In genomic region chr13:46727837-46728268, GRCm38 (mm10) we compare ENCODE assay signal across 7 mouse cellular contexts. TPM values are rescaled to one million over a fixed set of nuclear protein-coding genes. Genes with fewer than 3 reads are reported as not detected.
DNase-seq lines count a peak whose midpoint lies in the region; ATAC-seq lines count a peak whose summit lies in the region.

Nup153 (minus strand) TSS chr13:46727940.

- peak within 1 kb of the TSS; percentile 89 for H3K27ac ChIP-seq in embryonic facial prominence, embryonic 11.5 days (replicated peaks; ENCODE audit: low read depth, low read length)
- peak within 1 kb of the TSS; percentile 97 for H3K27ac ChIP-seq in limb, embryonic 10.5 days
- H3K27ac ChIP-seq in midbrain, embryonic 13.5 days = peak within 1 kb of the TSS; percentile 96

- H3K36me3 ChIP-seq in embryonic facial prominence, embryonic 11.5 days (replicated peaks; ENCODE audit: control insufficient read depth, insufficient read depth, low read depth, low read length) = no peaks in the 10 kb centered on the region
- H3K36me3 ChIP-seq in limb, embryonic 10.5 days = no peaks in the 10 kb centered on the region
- H3K36me3 ChIP-seq in midbrain, embryonic 13.5 days = no peaks in the 10 kb centered on the region

- H3K9me3 ChIP-seq in embryonic facial prominence, embryonic 11.5 days (replicated peaks; ENCODE audit: control insufficient read depth, low read length) = no peaks in the 10 kb centered on the region
- H3K9me3 ChIP-seq in limb, embryonic 10.5 days (replicated peaks) = no peaks in the 10 kb centered on the region
- H3K9me3 ChIP-seq in midbrain, embryonic 13.5 days = no peaks in the 10 kb centered on the region

- peak within 1 kb of the TSS; percentile 100 for H3K4me3 ChIP-seq in embryonic facial prominence, embryonic 11.5 days (ENCODE audit: low read depth, low read length)
- H3K4me3 ChIP-seq in limb, embryonic 10.5 days = peak within 1 kb of the TSS; percentile 94
- peak within 1 kb of the TSS; percentile 99 for H3K4me3 ChIP-seq in midbrain, embryonic 13.5 days (replicated peaks)

- peak within 1 kb of the TSS; percentile 70 for H3K4me2 ChIP-seq in embryonic facial prominence, embryonic 11.5 days (ENCODE audit: low read depth, low read length)
- peak within 1 kb of the TSS; percentile 78 for H3K4me2 ChIP-seq in midbrain, embryonic 13.5 days (replicated peaks)

- H3K27me3 ChIP-seq in embryonic facial prominence, embryonic 11.5 days (ENCODE audit: control insufficient read depth, insufficient read depth, low read length) = no peaks in the 10 kb centered on the region
- H3K27me3 ChIP-seq in limb, embryonic 10.5 days (ENCODE audit: low read depth, poor library complexity, severe bottlenecking) = no peaks in the 10 kb centered on the region
- no peaks in the 10 kb centered on the region for H3K27me3 ChIP-seq in midbrain, embryonic 13.5 days

- peak; percentile 100 for DNase-seq in adrenal gland, postnatal 14 days
- DNase-seq in embryonic facial prominence, embryonic 11.5 days (ENCODE audit: low spot score) = peak; percentile 99
- peak; percentile 98 for DNase-seq in kidney, adult 11 months
- DNase-seq in limb, embryonic 10.5 days (ENCODE audit: low spot score) = peak; percentile 100
- DNase-seq in spleen, adult 12 weeks (ENCODE audit: low spot score) = peak; percentile 100

- H3K9ac ChIP-seq in embryonic facial prominence, embryonic 11.5 days (replicated peaks; ENCODE audit: low read length) = peak within 1 kb of the TSS; percentile 91
- peak within 1 kb of the TSS; percentile 96 for H3K9ac ChIP-seq in midbrain, embryonic 13.5 days (replicated peaks)

- under 1% methylated on average over 44 of the region's 51 CpGs for WGBS in embryonic facial prominence, embryonic 11.5 days
- under 1% methylated on average over 51 of the region's 51 CpGs for WGBS in limb, embryonic 10.5 days
- under 1% methylated on average over 50 of the region's 51 CpGs for WGBS in midbrain, embryonic 13.5 days

- no peaks in the 10 kb centered on the region for H3K4me1 ChIP-seq in embryonic facial prominence, embryonic 11.5 days (ENCODE audit: control insufficient read depth, insufficient read depth, low read length)
- H3K4me1 ChIP-seq in limb, embryonic 10.5 days = peaks cover 17% of the 10 kb centered on the region
- peaks cover 29% of the 10 kb centered on the region for H3K4me1 ChIP-seq in midbrain, embryonic 13.5 days (replicated peaks)

- peak; percentile 94 for ATAC-seq in embryonic facial prominence, embryonic 11.5 days (replicated peaks; ENCODE audit: insufficient number of reproducible peaks, low FRiP score, low TSS enrichment, low read depth)
- ATAC-seq in granulocyte monocyte progenitor cell, adult 5-6 weeks (replicated peaks; ENCODE audit: poor library complexity, severe bottlenecking) = peak; percentile 88
- peak; percentile 96 for ATAC-seq in midbrain, embryonic 13.5 days

RNA-seq across cellular contexts. Expression of gene Nup153, which starts in this region (rescaled TPM):
- total RNA-seq in adrenal gland, postnatal 14 days (2021) = 62.9 and 63.4 TPM in 2 replicates
- 40.2 and 52.3 TPM in 2 replicates for polyA plus RNA-seq in embryonic facial prominence, embryonic 11.5 days (2014; fragmentation: Nextera tagmentation; extraction: Ambion mirVana)
- 81.0 and 103 TPM in 2 replicates for total RNA-seq in granulocyte monocyte progenitor cell, adult 5-6 weeks (2014; fragmentation: Nextera tagmentation)
- 94.7 and 102 TPM in 2 replicates for total RNA-seq in granulocyte monocyte progenitor cell, adult 5-6 weeks (2017)
- 37.6 and 39.7 TPM in 2 replicates for polyA plus RNA-seq in limb, embryonic 10.5 days (2016; fragmentation: Nextera tagmentation; extraction: Ambion mirVana)
- 21.9 and 22.4 TPM in 2 replicates for polyA plus RNA-seq in midbrain, embryonic 13.5 days (2015; fragmentation: Nextera tagmentation; extraction: Ambion mirVana)

Comparison
In these comparisons a context has a peak if more than half of its experiments do, and no peak if none do; other contexts are left out.
1. Peak in every context shown above with its lines: DNase-seq, ATAC-seq, H3K4me3 ChIP-seq and H3K27ac ChIP-seq.